Mouse (Mus musculus) heart, embryonic 12.5 days (tissue): ENCODE results near the gene Kif26a. TPM values are rescaled to one million over a fixed set of nuclear protein-coding genes. Genes with fewer than 3 reads are reported as not detected.

Experiments
- ATAC-seq: fragments of 200-750 bp; cut with Nextera tagmentation; 2 replicates; pipeline ENCODE4 v1.8.0; 2017; ENCODE audit warnings: moderate TSS enrichment, moderate library complexity; ENCODE audit not compliant: insufficient number of reproducible peaks, low FRiP score
- H3K27ac ChIP-seq: fragments of 300-500 bp; sonication (generic); 2 replicates; pipeline ENCODE4 v1.5.1; 2016; ENCODE audit warnings: mild to moderate bottlenecking, moderate library complexity; ENCODE audit not compliant: poor library complexity, severe bottlenecking
- H3K27me3 ChIP-seq: fragments of 300-500 bp; sonication (generic); replicated peaks from 2 replicates; pipeline ENCODE4 v1.6.1; 2016; ENCODE audit warnings: mild to moderate bottlenecking, moderate library complexity
- H3K36me3 ChIP-seq: fragments of 300-500 bp; sonication (generic); 2 replicates; pipeline ENCODE4 v1.6.1; 2016; ENCODE audit warnings: mild to moderate bottlenecking, moderate library complexity
- H3K4me1 ChIP-seq: fragments of 300-500 bp; sonication (generic); replicated peaks from 2 replicates; pipeline ENCODE4 v1.6.1; 2016; ENCODE audit warnings: mild to moderate bottlenecking
- H3K4me2 ChIP-seq: fragments of 300-500 bp; sonication (generic); 2 replicates; pipeline ENCODE4 v1.6.1; 2016; ENCODE audit warnings: mild to moderate bottlenecking, moderate library complexity
- H3K4me3 ChIP-seq: fragments of 300-500 bp; sonication (generic); 2 replicates; pipeline ENCODE4 v1.5.1; 2016; ENCODE audit warnings: mild to moderate bottlenecking
- H3K9ac ChIP-seq: fragments of 300-500 bp; sonication (generic); 2 replicates; pipeline ENCODE4 v1.6.1; 2016; ENCODE audit warnings: mild to moderate bottlenecking, moderate library complexity
- H3K9me3 ChIP-seq: fragments of 300-500 bp; sonication (generic); replicated peaks from 2 replicates; pipeline ENCODE4 v1.6.1; 2016; ENCODE audit warnings: mild to moderate bottlenecking, moderate library complexity
- WGBS: fragments of 180-500 bp; shearing (Covaris S2); methylation state at CpG from one replicate; pipeline ENCODE4 v1.1.7; 2016; 5-methylcytosine and 5-hydroxymethylcytosine counted together
- polyA plus RNA-seq: library from polyadenylated mRNA; unstranded; fragments of >200 nt; fragmentation: Nextera tagmentation; extraction: Ambion mirVana; gene quantifications from 2 replicates; pipeline ENCODE4 v1.2.1, GENCODE M21; 2016

Kif26a gene
- polyA plus RNA-seq, 1 experiment from 2014 or later, result 2.7 TPM

- Histone ChIP-seq H3K4me3 (no peak overlapping the region), H3K4me1 (peaks cover 11% of the 10 kb centered on the region), H3K4me2 (no peak overlapping the region), H3K36me3 (no peaks in the 10 kb centered on the region), H3K27me3 (peaks cover 33% of the 10 kb centered on the region), H3K9ac (no peak overlapping the region), H3K9me3 (no peaks in the 10 kb centered on the region), H3K27ac (no peak overlapping the region)
- no peak for ATAC-seq
- 19% methylated on average over 6 of the region's 6 CpGs for WGBS
These were observed 45.7 kb downstream of the Kif26a start for GRCm38 (mm10) chr12:112191753-112192152.

- Histone ChIP-seq H3K9ac (peak overlapping the region; percentile 51; the same call in 1 of the 2 replicates), H3K27me3 (peaks cover 30% of the 10 kb centered on the region), H3K27ac (no peak overlapping the region), H3K9me3 (no peaks in the 10 kb centered on the region), H3K4me3 (peak overlapping the region; percentile 24), H3K36me3 (no peaks in the 10 kb centered on the region), H3K4me2 (peak overlapping the region; percentile 59), H3K4me1 (peaks cover 18% of the 10 kb centered on the region)
- 3% methylated on average over 13 of the region's 13 CpGs for WGBS
- no peak for ATAC-seq
These were observed 49.0 kb downstream of the Kif26a start for GRCm38 (mm10) chr12:112195019-112195418.

- H3K27me3 ChIP-seq, result peaks cover 27% of the 10 kb centered on the region
- no peak overlapping the region for H3K4me2 ChIP-seq
- H3K36me3 ChIP-seq, result no peaks in the 10 kb centered on the region
- H3K9me3 ChIP-seq, result no peaks in the 10 kb centered on the region
- no peak overlapping the region for H3K27ac ChIP-seq
- no peak for ATAC-seq
- H3K9ac ChIP-seq, result no peak overlapping the region
- WGBS, result 88% methylated on average over 10 of the region's 10 CpGs
- H3K4me3 ChIP-seq, result no peak overlapping the region
- H3K4me1 ChIP-seq, result peaks cover 21% of the 10 kb centered on the region
These were observed 50.6 kb downstream of the Kif26a start for GRCm38 (mm10) chr12:112196562-112196961.

GRCm38 (mm10) chr12:112199363-112199762, 53.4 kb downstream of the Kif26a start:
- peaks cover 21% of the 10 kb centered on the region for H3K4me1 ChIP-seq
- H3K27ac ChIP-seq, result no peak overlapping the region
- no peak for ATAC-seq
- H3K27me3 ChIP-seq, result peaks cover 19% of the 10 kb centered on the region
- no peak overlapping the region for H3K4me2 ChIP-seq
- no peak overlapping the region for H3K9ac ChIP-seq
- no peaks in the 10 kb centered on the region for H3K36me3 ChIP-seq
- H3K9me3 ChIP-seq, result no peaks in the 10 kb centered on the region
- WGBS, result 73% methylated on average over 3 of the region's 3 CpGs
- H3K4me3 ChIP-seq, result no peak overlapping the region

- H3K9me3 ChIP-seq, result no peaks in the 10 kb centered on the region
- H3K9ac ChIP-seq, result no peak overlapping the region
- H3K27me3 ChIP-seq, result peaks cover 19% of the 10 kb centered on the region
- no peaks in the 10 kb centered on the region for H3K36me3 ChIP-seq
- H3K4me3 ChIP-seq, result no peak overlapping the region
- peaks cover 17% of the 10 kb centered on the region for H3K4me1 ChIP-seq
- WGBS, result 50% methylated on average over 2 of the region's 2 CpGs
- H3K4me2 ChIP-seq, result no peak overlapping the region
- no peak overlapping the region for H3K27ac ChIP-seq
- peak; percentile 69 for ATAC-seq
These were observed 54.0 kb downstream of the Kif26a start for GRCm38 (mm10) chr12:112200045-112200444.

GRCm38 (mm10) chr12:112207163-112207562, 61.2 kb downstream of the Kif26a start:
- Histone ChIP-seq H3K4me2 (no peak overlapping the region), H3K9ac (no peak overlapping the region), H3K9me3 (no peaks in the 10 kb centered on the region), H3K27me3 (peaks cover 17% of the 10 kb centered on the region; the same call in 1 of the 2 replicates), H3K36me3 (no peaks in the 10 kb centered on the region), H3K4me1 (no peaks in the 10 kb centered on the region), H3K4me3 (no peak overlapping the region), H3K27ac (no peak overlapping the region)
- ATAC-seq, result no peak
- 83% methylated on average over 2 of the region's 2 CpGs for WGBS

GRCm38 (mm10) chr12:112207734-112208133, 61.7 kb downstream of the Kif26a start:
- H3K4me3 ChIP-seq, result no peak overlapping the region
- H3K27ac ChIP-seq, result no peak overlapping the region
- 81% methylated on average over 4 of the region's 4 CpGs for WGBS
- H3K36me3 ChIP-seq, result no peaks in the 10 kb centered on the region
- ATAC-seq, result no peak
- H3K4me1 ChIP-seq, result no peaks in the 10 kb centered on the region
- H3K4me2 ChIP-seq, result no peak overlapping the region
- no peaks in the 10 kb centered on the region for H3K9me3 ChIP-seq
- H3K9ac ChIP-seq, result no peak overlapping the region
- H3K27me3 ChIP-seq, result peaks cover 17% of the 10 kb centered on the region; the same call in 1 of the 2 replicates

GRCm38 (mm10) chr12:112210622-112211021, 64.6 kb downstream of the Kif26a start:
- H3K4me2 ChIP-seq, result no peak overlapping the region
- H3K27ac ChIP-seq, result no peak overlapping the region
- no peaks in the 10 kb centered on the region for H3K36me3 ChIP-seq
- WGBS, result 64% methylated on average over 13 of the region's 13 CpGs
- H3K4me1 ChIP-seq, result no peaks in the 10 kb centered on the region
- peaks cover 24% of the 10 kb centered on the region; the same call in 1 of the 2 replicates for H3K27me3 ChIP-seq
- no peak for ATAC-seq
- H3K9ac ChIP-seq, result no peak overlapping the region
- no peaks in the 10 kb centered on the region for H3K9me3 ChIP-seq
- no peak overlapping the region for H3K4me3 ChIP-seq

GRCm38 (mm10) chr12:112214441-112214857, 68.4 kb downstream of the Kif26a start:
- H3K9me3 ChIP-seq, result no peaks in the 10 kb centered on the region
- no peak overlapping the region for H3K27ac ChIP-seq
- peaks cover 10% of the 10 kb centered on the region; the same call in 1 of the 2 replicates for H3K27me3 ChIP-seq
- H3K9ac ChIP-seq, result no peak overlapping the region
- ATAC-seq, result no peak
- whole genome bisulfite sequencing, result 41% methylated on average over 13 of the region's 13 CpGs
- no peak overlapping the region for H3K4me2 ChIP-seq
- no peaks in the 10 kb centered on the region for H3K36me3 ChIP-seq
- peaks cover 24% of the 10 kb centered on the region for H3K4me1 ChIP-seq
- H3K4me3 ChIP-seq, result no peak overlapping the region

- H3K4me2 ChIP-seq, result no peak overlapping the region
- peaks cover 7% of the 10 kb centered on the region; the same call in 1 of the 2 replicates for H3K27me3 ChIP-seq
- H3K4me3 ChIP-seq, result no peak overlapping the region
- H3K27ac ChIP-seq, result no peak overlapping the region
- H3K4me1 ChIP-seq, result peaks cover 24% of the 10 kb centered on the region
- WGBS, result 82% methylated on average over 7 of the region's 7 CpGs
- ATAC-seq, result no peak
- H3K36me3 ChIP-seq, result no peaks in the 10 kb centered on the region
- H3K9ac ChIP-seq, result no peak overlapping the region
- no peaks in the 10 kb centered on the region for H3K9me3 ChIP-seq
These were observed 69.5 kb downstream of the Kif26a start for GRCm38 (mm10) chr12:112215545-112215944.

GRCm38 (mm10) chr12:112217021-112217420, 71.0 kb downstream of the Kif26a start:
- WGBS, result 79% methylated on average over 7 of the region's 7 CpGs
- Histone ChIP-seq H3K36me3 (no peaks in the 10 kb centered on the region), H3K27ac (no peak overlapping the region), H3K9me3 (no peaks in the 10 kb centered on the region), H3K4me1 (peaks cover 33% of the 10 kb centered on the region), H3K4me2 (no peak overlapping the region), H3K27me3 (peaks cover 16% of the 10 kb centered on the region), H3K4me3 (no peak overlapping the region), H3K9ac (no peak overlapping the region)
- ATAC-seq, result no peak

GRCm38 (mm10) chr12:112217681-112218080, 71.7 kb downstream of the Kif26a start:
- Histone ChIP-seq H3K36me3 (no peaks in the 10 kb centered on the region), H3K4me2 (no peak overlapping the region), H3K9ac (no peak overlapping the region), H3K4me3 (no peak overlapping the region), H3K27me3 (peaks cover 19% of the 10 kb centered on the region), H3K9me3 (no peaks in the 10 kb centered on the region), H3K27ac (peak overlapping the region; percentile 16; the same call in 1 of the 2 replicates), H3K4me1 (peaks cover 39% of the 10 kb centered on the region)
- WGBS, result 39% methylated on average over 3 of the region's 3 CpGs
- ATAC-seq, result no peak
